Mouse (Mus musculus) thymus, adult 2 months (tissue): Measurements from ENCODE around the gene 1700014D04Rik.

Experiments used
- CTCF ChIP-seq: fragments of 200-500 bp; IDR thresholded peaks from 2 replicates; pipeline ENCODE4 v1.5.1; 2012; ENCODE audit warnings: mild to moderate bottlenecking, control low read depth, low read length, moderate library complexity, borderline replicate concordance; ENCODE audit not compliant: control insufficient read depth, poor library complexity, insufficient read depth; ENCODE audit errors: extremely low read depth
- POLR2A ChIP-seq: fragments of 200-500 bp; IDR thresholded peaks from 2 replicates; pipeline ENCODE4 v1.6.1; 2012; ENCODE audit warnings: mild to moderate bottlenecking, low read length, control low read depth, moderate library complexity; ENCODE audit not compliant: control insufficient read depth, poor library complexity, insufficient read depth; ENCODE audit errors: extremely low read depth

GRCm38 (mm10) chr13:59746164-59746563, 388 bp downstream of the 1700014D04Rik start:
- no peak for TF ChIP-seq CTCF
- TF ChIP-seq POLR2A, result no peak
